Mouse (Mus musculus): ENCODE data around the gene Rptor. TPM values are rescaled to one million over a fixed set of nuclear protein-coding genes. Genes with fewer than 3 reads are reported as not detected.
"Not testable (repeated sequence)": the region's sequence is repeated elsewhere in the genome, so short reads cannot be mapped to it uniquely, and the experiment has no call there.

Gene Rptor
- polyA plus RNA-seq, 1 experiment = 24.5 TPM

- no peak overlapping the region for H3K27ac ChIP-seq (replicated peaks; ENCODE audit: low read depth, low read length)
- H3K4me1 ChIP-seq (ENCODE audit: control insufficient read depth, insufficient read depth, insufficient read length, low read length) = peaks cover 9% of the 10 kb centered on the region
- H3K4me3 ChIP-seq (ENCODE audit: insufficient read depth, low read depth, low read length) = no peak overlapping the region
Measured at GRCm38 (mm10) chr11:119653336-119653735, 50.6 kb downstream of the Rptor start.

- peaks cover 5% of the 10 kb centered on the region; the same call in 1 of the 2 replicates for H3K4me1 ChIP-seq (ENCODE audit: control insufficient read depth, insufficient read depth, insufficient read length, low read length)
- H3K4me3 ChIP-seq (ENCODE audit: insufficient read depth, low read depth, low read length) = no peak overlapping the region
- H3K27ac ChIP-seq (replicated peaks; ENCODE audit: low read depth, low read length) = no peak overlapping the region
Measured at GRCm38 (mm10) chr11:119657534-119657933, 54.8 kb downstream of the Rptor start.

- Histone ChIP-seq H3K27ac (replicated peaks; ENCODE audit: low read depth, low read length) (no peak overlapping the region), H3K4me1 (ENCODE audit: control insufficient read depth, insufficient read depth, insufficient read length, low read length) (peaks cover 11% of the 10 kb centered on the region), H3K4me3 (ENCODE audit: insufficient read depth, low read depth, low read length) (no peak overlapping the region)
Measured at GRCm38 (mm10) chr11:119659296-119659695, 56.6 kb downstream of the Rptor start.

- peaks cover 15% of the 10 kb centered on the region for H3K4me1 ChIP-seq (ENCODE audit: control insufficient read depth, insufficient read depth, insufficient read length, low read length)
- not testable (repeated sequence) for H3K4me3 ChIP-seq (ENCODE audit: insufficient read depth, low read depth, low read length); H3K27ac ChIP-seq (replicated peaks; ENCODE audit: low read depth, low read length)
Measured at GRCm38 (mm10) chr11:119661479-119661878, 58.8 kb downstream of the Rptor start.

GRCm38 (mm10) chr11:119663876-119664275, 61.2 kb downstream of the Rptor start:
- H3K27ac ChIP-seq (replicated peaks; ENCODE audit: low read depth, low read length) = no peak overlapping the region
- H3K4me1 ChIP-seq (ENCODE audit: control insufficient read depth, insufficient read depth, insufficient read length, low read length) = peaks cover 16% of the 10 kb centered on the region
- H3K4me3 ChIP-seq (ENCODE audit: insufficient read depth, low read depth, low read length) = no peak overlapping the region

GRCm38 (mm10) chr11:119664678-119665307, 62.1 kb downstream of the Rptor start:
- Histone ChIP-seq H3K27ac (replicated peaks; ENCODE audit: low read depth, low read length) (no peak overlapping the region), H3K4me1 (ENCODE audit: control insufficient read depth, insufficient read depth, insufficient read length, low read length) (peaks cover 16% of the 10 kb centered on the region), H3K4me3 (ENCODE audit: insufficient read depth, low read depth, low read length) (no peak overlapping the region)

GRCm38 (mm10) chr11:119665308-119665702, 62.6 kb downstream of the Rptor start:
- Histone ChIP-seq H3K4me1 (ENCODE audit: control insufficient read depth, insufficient read depth, insufficient read length, low read length) (peaks cover 16% of the 10 kb centered on the region), H3K4me3 (ENCODE audit: insufficient read depth, low read depth, low read length) (no peak overlapping the region), H3K27ac (replicated peaks; ENCODE audit: low read depth, low read length) (no peak overlapping the region)

- Histone ChIP-seq H3K27ac (replicated peaks; ENCODE audit: low read depth, low read length) (no peak overlapping the region), H3K4me3 (ENCODE audit: insufficient read depth, low read depth, low read length) (no peak overlapping the region), H3K4me1 (ENCODE audit: control insufficient read depth, insufficient read depth, insufficient read length, low read length) (peaks cover 16% of the 10 kb centered on the region)
Measured at GRCm38 (mm10) chr11:119666567-119667108, 63.9 kb downstream of the Rptor start.

- no peak overlapping the region for H3K4me3 ChIP-seq (ENCODE audit: insufficient read depth, low read depth, low read length)
- peaks cover 5% of the 10 kb centered on the region for H3K4me1 ChIP-seq (ENCODE audit: control insufficient read depth, insufficient read depth, insufficient read length, low read length)
- H3K27ac ChIP-seq (replicated peaks; ENCODE audit: low read depth, low read length) = no peak overlapping the region
Measured at GRCm38 (mm10) chr11:119670690-119671666, 68.3 kb downstream of the Rptor start.

- no peak overlapping the region for H3K4me3 ChIP-seq (ENCODE audit: insufficient read depth, low read depth, low read length)
- H3K27ac ChIP-seq (replicated peaks; ENCODE audit: low read depth, low read length) = no peak overlapping the region
- peaks cover 13% of the 10 kb centered on the region for H3K4me1 ChIP-seq (ENCODE audit: control insufficient read depth, insufficient read depth, insufficient read length, low read length)
Measured at GRCm38 (mm10) chr11:119672041-119672440, 69.3 kb downstream of the Rptor start.

GRCm38 (mm10) chr11:119672775-119673174, 70.1 kb downstream of the Rptor start:
- no peak overlapping the region for H3K4me3 ChIP-seq (ENCODE audit: insufficient read depth, low read depth, low read length)
- H3K4me1 ChIP-seq (ENCODE audit: control insufficient read depth, insufficient read depth, insufficient read length, low read length) = peaks cover 19% of the 10 kb centered on the region
- H3K27ac ChIP-seq (replicated peaks; ENCODE audit: low read depth, low read length) = no peak overlapping the region

GRCm38 (mm10) chr11:119674835-119675234, 72.1 kb downstream of the Rptor start:
- peaks cover 19% of the 10 kb centered on the region for H3K4me1 ChIP-seq (ENCODE audit: control insufficient read depth, insufficient read depth, insufficient read length, low read length)
- H3K27ac ChIP-seq (replicated peaks; ENCODE audit: low read depth, low read length) = no peak overlapping the region
- H3K4me3 ChIP-seq (ENCODE audit: insufficient read depth, low read depth, low read length) = no peak overlapping the region

GRCm38 (mm10) chr11:119675546-119675945, 72.8 kb downstream of the Rptor start:
- H3K4me3 ChIP-seq (ENCODE audit: insufficient read depth, low read depth, low read length) = no peak overlapping the region
- no peak overlapping the region for H3K27ac ChIP-seq (replicated peaks; ENCODE audit: low read depth, low read length)
- peaks cover 19% of the 10 kb centered on the region for H3K4me1 ChIP-seq (ENCODE audit: control insufficient read depth, insufficient read depth, insufficient read length, low read length)

- Histone ChIP-seq H3K4me1 (ENCODE audit: control insufficient read depth, insufficient read depth, insufficient read length, low read length) (peaks cover 22% of the 10 kb centered on the region), H3K4me3 (ENCODE audit: insufficient read depth, low read depth, low read length) (no peak overlapping the region), H3K27ac (replicated peaks; ENCODE audit: low read depth, low read length) (no peak overlapping the region)
Measured at GRCm38 (mm10) chr11:119676751-119677411, 74.2 kb downstream of the Rptor start.

GRCm38 (mm10) chr11:119678427-119678826, 75.7 kb downstream of the Rptor start:
- H3K27ac ChIP-seq (replicated peaks; ENCODE audit: low read depth, low read length) = no peak overlapping the region
- peaks cover 22% of the 10 kb centered on the region for H3K4me1 ChIP-seq (ENCODE audit: control insufficient read depth, insufficient read depth, insufficient read length, low read length)
- no peak overlapping the region for H3K4me3 ChIP-seq (ENCODE audit: insufficient read depth, low read depth, low read length)
